Mouse (Mus musculus): ENCODE measurements at regions not wholly inside any gene's neighbourhood (a gene's known extent, or its start where the extent isn't known, plus 50 kb on each side); places are given as distances from the start of the nearest gene placed in this dataset.

DNA sequence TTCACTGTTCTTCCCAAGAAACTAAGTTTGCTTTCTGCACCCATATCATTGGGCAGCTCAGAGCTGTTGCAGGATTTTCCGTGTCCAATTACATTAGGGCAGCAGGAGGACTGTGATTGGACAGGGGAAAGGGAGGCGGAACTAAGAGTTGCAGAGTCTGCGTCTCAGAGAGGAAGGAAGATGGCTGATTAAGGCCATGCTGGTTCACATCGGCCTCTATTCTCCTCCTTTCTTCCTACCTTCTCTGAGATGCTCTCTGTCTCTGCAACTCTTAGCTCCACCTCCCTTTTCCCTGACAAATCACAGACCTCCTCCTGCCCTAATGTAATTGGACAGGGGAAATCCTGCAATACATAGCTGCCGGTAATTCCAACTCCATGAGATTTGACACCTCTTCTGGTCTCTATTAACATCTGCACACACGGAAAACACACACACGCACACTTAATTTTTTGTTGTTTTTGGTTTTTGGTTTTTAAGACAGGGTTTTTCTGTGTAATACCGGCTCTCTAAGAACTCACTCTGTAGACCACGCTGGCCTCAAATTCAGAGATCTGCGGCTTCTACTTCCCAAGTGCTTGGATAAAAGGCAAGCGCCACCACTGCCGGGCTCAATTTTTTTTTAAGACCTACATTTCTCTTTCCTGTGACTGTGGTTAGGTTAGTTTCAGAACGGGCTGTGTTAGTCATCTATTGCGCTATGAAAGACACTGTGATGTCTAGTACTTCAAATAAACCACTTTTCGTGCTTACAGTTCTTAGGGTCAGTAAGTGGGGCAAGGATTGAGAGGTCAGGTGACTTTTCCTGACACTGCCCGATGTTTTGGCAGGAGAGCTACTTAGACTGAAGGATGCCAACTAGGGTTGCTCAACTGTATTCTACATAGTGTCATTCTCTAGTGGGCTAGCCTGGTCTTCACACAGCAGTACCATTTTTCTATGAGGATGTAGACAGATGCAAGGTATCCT, 628.6 kb upstream of the Gm10131 start:
- Histone ChIP-seq H3K4me3 (ENCODE audit: low read depth, low read length) (no peak overlapping the region), H3K4me2 (ENCODE audit: low read depth, low read length) (no peak overlapping the region), H3K9ac (replicated peaks; ENCODE audit: low read depth, low read length) (no peak overlapping the region), H3K4me1 (ENCODE audit: control insufficient read depth, insufficient read depth, low read length) (no peaks in the 10 kb centered on the region), H3K27ac (ENCODE audit: low read depth, low read length) (no peak overlapping the region), H3K27me3 (ENCODE audit: control insufficient read depth, insufficient read depth, low read length) (no peaks in the 10 kb centered on the region), H3K36me3 (ENCODE audit: control insufficient read depth, insufficient read depth, low read length) (no peaks in the 10 kb centered on the region), H3K9me3 (ENCODE audit: control insufficient read depth, low read length) (no peaks in the 10 kb centered on the region)
- no peak for ATAC-seq (ENCODE audit: low read depth)
- 93% methylated on average over 16 of the region's 16 CpGs for WGBS

DNA sequence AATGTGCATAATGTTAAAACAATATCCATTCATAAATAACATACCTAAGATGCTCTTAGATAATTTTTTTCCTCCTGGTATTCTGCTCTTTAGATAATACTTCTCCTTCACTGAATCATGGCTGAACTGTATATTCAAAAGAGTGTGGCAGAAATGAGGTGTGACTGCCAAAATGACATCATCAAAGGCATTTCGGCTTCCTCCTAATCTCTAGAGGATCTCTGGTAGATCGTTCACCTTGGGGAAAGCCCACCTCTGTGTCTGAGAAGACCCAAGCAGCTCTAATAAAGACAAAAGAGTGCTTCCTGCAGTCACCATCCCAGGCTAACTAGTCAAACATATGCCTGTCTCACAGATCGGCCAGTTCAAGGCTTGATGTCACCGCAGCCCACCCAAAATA, 624.7 kb upstream of the Gm10131 start:
- Histone ChIP-seq H3K4me1 (ENCODE audit: control insufficient read depth, insufficient read depth, low read length) (no peaks in the 10 kb centered on the region), H3K9ac (replicated peaks; ENCODE audit: low read depth, low read length) (no peak overlapping the region)
- ATAC-seq (ENCODE audit: low read depth), result no peak

DNA sequence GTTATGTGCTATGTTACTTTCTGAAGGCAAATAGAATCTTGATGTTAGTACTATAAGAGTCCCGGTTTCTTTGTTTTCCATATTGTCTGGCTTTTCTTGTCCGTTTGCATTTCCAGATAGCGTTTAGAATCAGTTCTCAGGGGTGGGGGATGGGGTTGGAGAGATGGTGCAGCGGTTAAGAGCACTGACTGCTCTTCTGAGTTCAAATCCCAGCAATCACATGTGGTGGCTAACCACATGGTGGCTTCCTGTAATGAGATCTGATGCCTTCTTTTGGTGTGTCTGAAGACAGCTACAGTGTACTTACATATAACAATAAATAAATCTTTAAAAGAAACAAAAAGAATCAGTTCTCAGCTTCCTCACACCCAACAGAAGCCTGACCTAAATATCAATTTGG, 623.5 kb upstream of the Gm10131 start:
- Histone ChIP-seq H3K36me3 (ENCODE audit: control insufficient read depth, insufficient read depth, low read length) (no peaks in the 10 kb centered on the region), H3K4me1 (ENCODE audit: control insufficient read depth, insufficient read depth, low read length) (no peaks in the 10 kb centered on the region), H3K9me3 (ENCODE audit: control insufficient read depth, low read length) (no peaks in the 10 kb centered on the region), H3K9ac (replicated peaks; ENCODE audit: low read depth, low read length) (no peak overlapping the region), H3K4me2 (ENCODE audit: low read depth, low read length) (no peak overlapping the region), H3K27me3 (ENCODE audit: control insufficient read depth, insufficient read depth, low read length) (no peaks in the 10 kb centered on the region), H3K27ac (ENCODE audit: low read depth, low read length) (no peak overlapping the region), H3K4me3 (ENCODE audit: low read depth, low read length) (no peak overlapping the region)
- 85% methylated on average over 4 of the region's 4 CpGs for WGBS
- ATAC-seq (ENCODE audit: low read depth), result no peak

More for the DNA sequence above, 624.7 kb upstream of the Gm10131 start:
- Histone ChIP-seq H3K9me3 (ENCODE audit: control insufficient read depth, low read length) (no peaks in the 10 kb centered on the region), H3K4me2 (ENCODE audit: low read depth, low read length) (no peak overlapping the region), H3K27ac (ENCODE audit: low read depth, low read length) (no peak overlapping the region), H3K27me3 (ENCODE audit: control insufficient read depth, insufficient read depth, low read length) (no peaks in the 10 kb centered on the region), H3K4me3 (ENCODE audit: low read depth, low read length) (no peak overlapping the region), H3K36me3 (ENCODE audit: control insufficient read depth, insufficient read depth, low read length) (no peaks in the 10 kb centered on the region)
- WGBS, result 92% methylated on average over 4 of the region's 4 CpGs

DNA sequence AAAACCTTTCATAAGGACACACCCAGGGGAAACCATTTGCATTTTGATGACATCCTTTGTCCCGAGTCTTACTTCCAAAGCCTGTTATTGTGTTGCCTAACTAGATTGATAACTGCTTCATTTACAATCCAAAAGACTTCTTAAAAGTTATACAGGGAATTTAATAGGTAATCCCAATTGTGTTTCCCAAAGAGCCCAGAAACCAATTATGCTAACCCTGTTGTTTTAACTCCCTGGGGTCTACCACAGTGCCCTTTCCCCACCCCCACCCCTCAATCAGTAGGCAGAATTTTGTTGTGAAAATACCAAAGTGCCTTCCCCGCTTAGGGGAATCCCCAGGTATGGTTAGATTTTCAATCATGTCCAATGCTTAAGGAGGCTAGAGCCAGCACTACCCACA, 621.3 kb upstream of the Gm10131 start:
- WGBS, result 22% methylated on average over 2 of the region's 2 CpGs
- H3K27ac ChIP-seq (ENCODE audit: low read depth, low read length), result no peak overlapping the region
- no peak overlapping the region for H3K9ac ChIP-seq (replicated peaks; ENCODE audit: low read depth, low read length)
- no peak overlapping the region for H3K4me2 ChIP-seq (ENCODE audit: low read depth, low read length)
- no peaks in the 10 kb centered on the region for H3K9me3 ChIP-seq (ENCODE audit: control insufficient read depth, low read length)
- H3K4me3 ChIP-seq (ENCODE audit: low read depth, low read length), result no peak overlapping the region
- no peaks in the 10 kb centered on the region for H3K4me1 ChIP-seq (ENCODE audit: control insufficient read depth, insufficient read depth, low read length)
- no peaks in the 10 kb centered on the region for H3K27me3 ChIP-seq (ENCODE audit: control insufficient read depth, insufficient read depth, low read length)
- no peak for ATAC-seq (ENCODE audit: low read depth)
- H3K36me3 ChIP-seq (ENCODE audit: control insufficient read depth, insufficient read depth, low read length), result no peaks in the 10 kb centered on the region

DNA sequence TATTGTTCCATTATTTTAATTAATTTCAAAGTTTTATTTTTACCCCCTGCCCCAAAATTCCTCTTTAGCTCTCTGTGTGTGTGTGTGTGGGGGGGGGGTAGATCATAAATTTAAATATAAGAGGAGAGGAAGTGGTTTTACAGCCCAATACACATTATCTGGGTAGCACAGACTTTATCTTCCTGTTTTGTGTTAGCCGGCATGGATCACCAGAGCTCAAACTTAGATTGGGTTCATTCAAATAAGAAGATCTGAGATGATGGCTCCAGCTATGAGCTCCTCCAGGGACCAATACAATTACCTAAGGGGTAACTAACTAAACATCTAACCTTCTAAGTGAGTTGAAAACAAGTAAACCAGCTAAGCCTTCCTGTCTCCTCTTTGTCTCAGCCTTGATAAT, 620.8 kb upstream of the Gm10131 start:
- H3K4me1 ChIP-seq (ENCODE audit: control insufficient read depth, insufficient read depth, low read length), result no peaks in the 10 kb centered on the region
- H3K9me3 ChIP-seq (ENCODE audit: control insufficient read depth, low read length), result no peaks in the 10 kb centered on the region
- H3K36me3 ChIP-seq (ENCODE audit: control insufficient read depth, insufficient read depth, low read length), result no peaks in the 10 kb centered on the region
- ATAC-seq (ENCODE audit: low read depth), result no peak
- H3K4me2 ChIP-seq (ENCODE audit: low read depth, low read length), result no peak overlapping the region
- H3K27me3 ChIP-seq (ENCODE audit: control insufficient read depth, insufficient read depth, low read length), result no peaks in the 10 kb centered on the region
- H3K27ac ChIP-seq (ENCODE audit: low read depth, low read length), result no peak overlapping the region
- no peak overlapping the region for H3K4me3 ChIP-seq (ENCODE audit: low read depth, low read length)
- H3K9ac ChIP-seq (replicated peaks; ENCODE audit: low read depth, low read length), result no peak overlapping the region
- WGBS, result 26% methylated on average over 1 of the region's 1 CpGs

DNA sequence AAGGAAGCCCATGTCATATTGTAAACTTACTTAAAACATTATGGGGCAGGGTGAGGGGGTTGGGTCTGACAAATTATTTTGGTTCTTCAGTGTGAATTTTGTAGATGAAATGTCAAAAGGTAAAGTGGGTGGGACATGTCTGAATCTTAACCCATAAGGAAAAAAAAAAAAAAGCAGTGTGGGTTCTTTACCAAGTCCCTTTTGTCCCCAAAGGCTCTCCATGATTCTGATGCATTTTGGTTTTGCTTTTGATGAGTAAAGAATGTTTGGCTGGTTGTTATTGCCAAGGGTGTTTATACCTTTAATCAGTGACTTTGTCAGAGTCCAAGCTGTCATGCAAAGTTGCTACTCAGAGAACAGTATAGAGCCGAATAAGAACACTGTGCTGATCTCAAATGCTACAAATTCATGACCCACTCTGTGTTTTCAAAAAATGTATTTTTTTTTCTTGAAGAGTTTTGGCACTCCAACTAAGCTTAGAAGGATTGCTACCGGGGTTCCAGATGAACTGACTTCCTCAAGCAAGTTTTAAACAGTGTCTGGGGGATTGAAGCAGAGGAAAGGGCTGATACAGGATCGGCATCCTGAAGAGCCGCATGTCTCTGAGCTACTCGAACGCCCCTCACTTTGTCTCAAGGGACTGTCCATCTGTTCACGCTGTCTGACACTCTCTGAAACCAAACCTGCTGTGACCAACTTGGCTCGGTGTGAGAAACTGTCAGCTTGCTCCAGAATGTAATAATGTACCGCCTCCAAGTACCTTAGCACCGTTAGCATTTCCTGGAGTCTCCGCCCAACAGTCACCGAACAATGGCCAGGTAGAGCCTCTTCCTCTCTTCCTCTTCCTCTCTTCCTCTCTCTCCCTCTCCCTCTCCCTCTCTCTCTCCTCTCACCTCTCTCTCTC, 619.8 kb upstream of the Gm10131 start:
- no peak overlapping the region for H3K4me3 ChIP-seq (ENCODE audit: low read depth, low read length)
- H3K9ac ChIP-seq (replicated peaks; ENCODE audit: low read depth, low read length), result no peak overlapping the region
- ATAC-seq (ENCODE audit: low read depth), result no peak
- H3K9me3 ChIP-seq (ENCODE audit: control insufficient read depth, low read length), result no peaks in the 10 kb centered on the region
- no peak overlapping the region for H3K27ac ChIP-seq (ENCODE audit: low read depth, low read length)
- H3K4me2 ChIP-seq (ENCODE audit: low read depth, low read length), result no peak overlapping the region
- no peaks in the 10 kb centered on the region for H3K4me1 ChIP-seq (ENCODE audit: control insufficient read depth, insufficient read depth, low read length)
- no peaks in the 10 kb centered on the region for H3K36me3 ChIP-seq (ENCODE audit: control insufficient read depth, insufficient read depth, low read length)
- H3K27me3 ChIP-seq (ENCODE audit: control insufficient read depth, insufficient read depth, low read length), result no peaks in the 10 kb centered on the region
- WGBS, result 25% methylated on average over 12 of the region's 12 CpGs

DNA sequence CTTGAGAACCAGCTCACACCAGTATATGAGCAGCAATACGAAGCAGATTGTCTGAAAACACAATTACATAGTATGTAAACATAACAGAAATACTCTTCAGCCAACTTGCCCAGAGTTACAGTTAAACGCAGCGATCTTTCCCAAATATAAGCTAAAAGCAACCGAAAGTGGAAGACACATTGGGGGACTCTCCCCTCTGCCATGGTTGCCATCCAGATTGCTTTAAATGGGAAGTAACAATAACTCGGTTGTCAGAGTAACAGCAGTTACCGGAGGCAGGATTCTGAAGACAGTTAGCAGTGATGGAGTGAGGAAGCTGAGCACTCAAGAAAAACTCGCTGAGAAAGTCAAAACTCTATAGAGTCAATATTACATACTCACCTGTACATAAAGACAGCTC, 618.0 kb upstream of the Gm10131 start:
- no peak overlapping the region for H3K4me3 ChIP-seq (ENCODE audit: low read depth, low read length)
- no peaks in the 10 kb centered on the region for H3K36me3 ChIP-seq (ENCODE audit: control insufficient read depth, insufficient read depth, low read length)
- no peak overlapping the region for H3K9ac ChIP-seq (replicated peaks; ENCODE audit: low read depth, low read length)
- H3K27me3 ChIP-seq (ENCODE audit: control insufficient read depth, insufficient read depth, low read length), result no peaks in the 10 kb centered on the region
- no peaks in the 10 kb centered on the region for H3K9me3 ChIP-seq (ENCODE audit: control insufficient read depth, low read length)
- no peak for ATAC-seq (ENCODE audit: low read depth)
- H3K27ac ChIP-seq (ENCODE audit: low read depth, low read length), result no peak overlapping the region
- 85% methylated on average over 7 of the region's 7 CpGs for WGBS
- no peak overlapping the region for H3K4me2 ChIP-seq (ENCODE audit: low read depth, low read length)
- no peaks in the 10 kb centered on the region for H3K4me1 ChIP-seq (ENCODE audit: control insufficient read depth, insufficient read depth, low read length)

DNA sequence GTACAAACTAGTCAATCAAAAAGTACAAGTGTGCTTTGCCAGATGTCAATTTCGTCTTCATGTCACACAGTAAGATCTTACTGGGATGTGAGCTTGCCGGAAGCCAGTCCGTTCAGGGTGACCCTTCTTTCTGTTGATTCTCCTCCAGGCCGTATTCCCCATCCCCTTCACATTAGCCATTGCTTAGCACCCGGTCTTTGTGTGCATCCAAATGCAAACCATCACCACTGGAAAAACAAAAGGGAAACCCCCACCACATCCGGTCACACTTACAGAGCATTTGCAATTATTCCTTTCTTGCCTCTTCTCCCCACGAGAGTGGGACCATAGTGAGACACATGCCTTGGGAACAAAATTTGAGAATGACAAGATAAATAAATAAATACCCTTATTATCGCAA, 616.2 kb upstream of the Gm10131 start:
- no peak overlapping the region for H3K4me2 ChIP-seq (ENCODE audit: low read depth, low read length)
- H3K9ac ChIP-seq (replicated peaks; ENCODE audit: low read depth, low read length), result no peak overlapping the region
- H3K4me3 ChIP-seq (ENCODE audit: low read depth, low read length), result no peak overlapping the region
- H3K4me1 ChIP-seq (ENCODE audit: control insufficient read depth, insufficient read depth, low read length), result no peaks in the 10 kb centered on the region
- no peaks in the 10 kb centered on the region for H3K36me3 ChIP-seq (ENCODE audit: control insufficient read depth, insufficient read depth, low read length)
- WGBS, result 58% methylated on average over 8 of the region's 8 CpGs
- H3K9me3 ChIP-seq (ENCODE audit: control insufficient read depth, low read length), result no peaks in the 10 kb centered on the region
- no peak overlapping the region for H3K27ac ChIP-seq (ENCODE audit: low read depth, low read length)
- ATAC-seq (ENCODE audit: low read depth), result no peak
- no peaks in the 10 kb centered on the region for H3K27me3 ChIP-seq (ENCODE audit: control insufficient read depth, insufficient read depth, low read length)

Data from neural tube, embryonic 14.5 days (tissue).